Mouse (Mus musculus) kidney, adult 2 months (tissue): ENCODE results near the gene Abca5.

ENCODE experiments used
- CTCF ChIP-seq: fragments of 200-500 bp; conservative IDR thresholded peaks from 2 replicates; pipeline ENCODE4 v1.5.1; 2011; ENCODE audit warnings: low read depth, mild to moderate bottlenecking, control low read depth, low read length, moderate library complexity, mixed read lengths; ENCODE audit not compliant: insufficient read depth, insufficient read length
- POLR2A ChIP-seq: fragments of 200-500 bp; IDR thresholded peaks from one replicate; pipeline ENCODE4 v1.6.1; 2011; ENCODE audit warnings: low read depth, low read length, control low read depth

- TF ChIP-seq POLR2A: no peak
- peak; percentile 44 for TF ChIP-seq CTCF
Measured at GRCm38 (mm10) chr11:110288423-110288822, 49.1 kb downstream of the Abca5 start.
